Mouse (Mus musculus) G1E (cell line): Measurements from ENCODE around the gene Lyrm9.

ENCODE experiments used
- CTCF ChIP-seq: IDR thresholded peaks from 2 replicates; pipeline ENCODE4 v1.5.1; 2012; ENCODE audit warnings: low read depth, low read length, inconsistent platforms, mixed read lengths
- GATA1 ChIP-seq: IDR thresholded peaks from 2 replicates; pipeline ENCODE4 v1.6.1; 2012; ENCODE audit warnings: borderline replicate concordance, low read length, inconsistent platforms, mixed read lengths
- POLR2AphosphoS5 ChIP-seq: IDR thresholded peaks from 2 replicates; pipeline ENCODE4 v1.6.1; 2012; ENCODE audit warnings: low read depth, low read length, inconsistent platforms; ENCODE audit not compliant: insufficient replicate concordance

- TF ChIP-seq CTCF (no peak), GATA1 (no peak), POLR2AphosphoS5 (no peak)
Observed at GRCm38 (mm10) chr11:78789370-78790060, 36.9 kb upstream of the Lyrm9 start.
